In the genomic region with DNA sequence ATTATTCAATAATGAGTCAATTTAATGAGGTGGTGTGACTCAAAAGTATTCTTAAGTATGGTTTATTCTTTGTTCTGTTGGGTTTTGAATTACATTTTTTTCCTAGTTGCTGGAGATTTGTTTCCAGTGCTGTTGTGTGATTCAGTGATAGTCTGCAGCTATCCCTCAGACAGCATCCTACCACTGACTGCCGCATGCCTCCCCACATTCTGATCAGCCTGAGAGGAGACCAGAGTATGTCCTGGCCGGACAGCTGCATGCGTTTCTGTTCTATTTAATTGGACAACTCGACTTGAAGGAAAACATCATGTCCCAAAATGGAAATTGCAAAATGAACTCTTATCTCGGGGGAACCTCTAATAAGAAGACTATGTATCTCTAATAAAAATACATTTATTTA, we compare ENCODE assay signal across 23 mouse cellular contexts. TPM values are rescaled to one million over a fixed set of nuclear protein-coding genes. Genes with fewer than 3 reads are reported as not detected.
DNase-seq lines count a peak whose midpoint lies in the region; ATAC-seq and TF ChIP-seq lines count a peak whose summit lies in the region.
"Had no signal": no experiment of that assay in that cellular context is flagged by ENCODE, and none has a peak within 500 bp of the region (broad histone marks: within the 10 kb centered on the region; RNA-seq: fewer than 3 reads in every experiment).

No protein-coding gene starts in this region.

- H3K27ac ChIP-seq in MEL (ENCODE audit: control insufficient read depth, low read depth, low read length) = no peak overlapping the region; the same call in 1 of the 2 replicates

- H3K79me2 ChIP-seq in C2C12 (ENCODE audit: control insufficient read depth, insufficient read depth) (peaks cover 15% of the 10 kb centered on the region), MEL (ENCODE audit: control insufficient read depth, insufficient read depth, low read length, poor library complexity) (peaks cover 2% of the 10 kb centered on the region; the same call in 1 of the 2 replicates), myocyte (ENCODE audit: control insufficient read depth, insufficient read depth) (no peaks in the 10 kb centered on the region)

- peaks cover 3% of the 10 kb centered on the region for H3K79me3 ChIP-seq in C2C12 (ENCODE audit: low read depth)

- peak overlapping the region; percentile 62 for H3K4me2 ChIP-seq in myocyte (ENCODE audit: low read depth)

- no peak for TF ChIP-seq RAD21 in MEL (IDR thresholded peaks at IDR 0.05; ENCODE audit: low read depth, low read length)

- no peaks in the 10 kb centered on the region for H3K27me3 ChIP-seq in C2C12 (ENCODE audit: control insufficient read depth, insufficient read depth, insufficient read length)
- no peaks in the 10 kb centered on the region for H3K27me3 ChIP-seq in MEL (ENCODE audit: control insufficient read depth in 1 of 2, insufficient read depth in 2 of 2, low read length in 2 of 2)
- H3K27me3 ChIP-seq in myocyte (ENCODE audit: control insufficient read depth, insufficient read depth, insufficient read length) = no peaks in the 10 kb centered on the region
- H3K27me3 ChIP-seq: CH12.LX, Patski had no signal

- H3ac ChIP-seq in C2C12 (ENCODE audit: control insufficient read depth, insufficient read length, low read depth) (no peak overlapping the region), myocyte (ENCODE audit: control insufficient read depth, insufficient read length) (no peak overlapping the region)

- DNase-seq in MEL (ENCODE audit: low read depth, low spot score) = no peak
- no peak for DNase-seq in kidney, adult 11 months
- DNase-seq in kidney, postnatal 10 days = no peak
- DNase-seq: adrenal gland, adult 2 months; adrenal gland, adult 8-10 months; adrenal gland, postnatal 10 days; adrenal gland, postnatal 14 days; adrenal gland, postnatal 25 days; adrenal gland, postnatal 36 days; B cell, adult 2 months; cerebellum, adult 11 months; cerebellum, adult 11-12 months; cerebellum, adult 18-20 months; cerebellum, adult 2 months; cerebellum, adult 8-10 months had no signal

- no peak for ATAC-seq in erythroid progenitor cell, adult 5-6 weeks (replicated peaks; ENCODE audit: low FRiP score, poor library complexity, severe bottlenecking)
- ATAC-seq: activated CD4-positive, CD25-positive, alpha-beta regulatory T cell, adult 4 months; CD4-positive, CD25-positive, alpha-beta regulatory T cell, adult 4 months; Patski had no signal

- 0 out of 4 replicates have a peak, but pooled peaks of 1 of the 2 experiments have one; percentile 11 for TF ChIP-seq POLR2A in MEL (IDR thresholded peaks at IDR 0.05; ENCODE audit: control insufficient read depth in 1 of 2, insufficient read depth in 1 of 2, low read depth in 1 of 2, low read length in 2 of 2, poor library complexity in 1 of 2)
- TF ChIP-seq POLR2A in myocyte (IDR thresholded peaks at IDR 0.05; ENCODE audit: insufficient read length, low read depth) = peak; percentile 18

- no peaks in the 10 kb centered on the region for H3K9me3 ChIP-seq in MEL (replicated peaks; ENCODE audit: insufficient read depth, low read length)
- H3K9me3 ChIP-seq: G1E had no signal

- peaks cover 0 to 18% of the 10 kb centered on the region in 2 experiments; a peak in 2 of 4 replicates for H3K4me1 ChIP-seq in MEL (ENCODE audit: control insufficient read depth in 1 of 2, insufficient read depth in 2 of 2, low read length in 2 of 2)

- H3K4me3 ChIP-seq in C2C12 (ENCODE audit: insufficient read depth, poor library complexity, severe bottlenecking) (no peak overlapping the region), MEL (ENCODE audit: control insufficient read depth in 1 of 2, insufficient read depth in 1 of 2, low read depth in 2 of 2, low read length in 2 of 2) (no peak overlapping the region), myocyte (no peak overlapping the region)

- H3K36me3 ChIP-seq in C2C12 (ENCODE audit: control insufficient read depth, insufficient read depth) (peaks cover 47% of the 10 kb centered on the region), MEL (ENCODE audit: control insufficient read depth in 1 of 2, insufficient read depth in 2 of 2, low read length in 2 of 2) (peaks cover 16 to 21% of the 10 kb centered on the region in 2 experiments), myocyte (ENCODE audit: control insufficient read depth, insufficient read depth) (peaks cover 18% of the 10 kb centered on the region)

- no peak overlapping the region for H3K9ac ChIP-seq in MEL (ENCODE audit: control insufficient read depth, low read depth, low read length, poor library complexity, severe bottlenecking)

- TF ChIP-seq CTCF in C2C12 (IDR thresholded peaks at IDR 0.05; ENCODE audit: control insufficient read depth, insufficient read depth, insufficient read length) (no peak), MEL (IDR thresholded peaks at IDR 0.05 in 2 of 3, conservative IDR thresholded peaks at IDR 0.05 in 1 of 3; ENCODE audit: control insufficient read depth in 1 of 3, insufficient read depth in 1 of 3, low read depth in 2 of 3, low read length in 3 of 3, poor library complexity in 1 of 3, severe bottlenecking in 1 of 3) (no peak)

- no peak for TF ChIP-seq EP300 in MEL (IDR thresholded peaks at IDR 0.05; ENCODE audit: low read depth in 1 of 2, low read length in 2 of 2)

TF ChIP-seq in C2C12, 6 proteins besides CTCF, POLR2A, EP300 and RAD21 (continues in another document):
- TF ChIP-seq CEBPB (IDR thresholded peaks at IDR 0.05; ENCODE audit: low read depth) (no peak), MYOG (IDR thresholded peaks at IDR 0.05; ENCODE audit: control insufficient read depth, extremely low read depth, insufficient read length) (no peak), MYOD1 (IDR thresholded peaks at IDR 0.05; ENCODE audit: control insufficient read depth, insufficient read length, low read depth) (peak; percentile 91), USF1 (IDR thresholded peaks at IDR 0.05; ENCODE audit: low read depth) (no peak)

TF ChIP-seq in MEL, 35 proteins besides CTCF, POLR2A, EP300 and RAD21:
- TF ChIP-seq MYB (IDR thresholded peaks at IDR 0.05; ENCODE audit: low read depth, low read length) (no peak), ZC3H11A (IDR thresholded peaks at IDR 0.05; ENCODE audit: low read depth, low read length) (no peak), ZKSCAN1 (IDR thresholded peaks at IDR 0.05; ENCODE audit: low read depth, low read length) (no peak), POLR2AphosphoS2 (IDR thresholded peaks at IDR 0.05; ENCODE audit: low read length) (peak; percentile 7; the same call in 1 of the 2 replicates)
TF ChIP-seq in MEL: peak in this region for 1.

TF ChIP-seq in myocyte, 11 proteins besides CTCF, POLR2A, EP300 and RAD21 (continues in another document):
- TF ChIP-seq TCF3 (IDR thresholded peaks at IDR 0.05; ENCODE audit: insufficient read length, low read depth) = peak; percentile 50
- no peak for TF ChIP-seq REST (IDR thresholded peaks at IDR 0.05; ENCODE audit: insufficient read depth, insufficient read length)
- TF ChIP-seq CEBPB (IDR thresholded peaks at IDR 0.05; ENCODE audit: insufficient read depth, poor library complexity, severe bottlenecking) = no peak
- TF ChIP-seq SRF (IDR thresholded peaks at IDR 0.05; ENCODE audit: control insufficient read depth, insufficient read length, low read depth) = no peak
- no peak for TF ChIP-seq USF1 (IDR thresholded peaks at IDR 0.05; ENCODE audit: low read depth)
- TF ChIP-seq E2F4 (IDR thresholded peaks at IDR 0.05; ENCODE audit: insufficient read depth) = no peak
- no peak for TF ChIP-seq MAX (IDR thresholded peaks at IDR 0.05; ENCODE audit: low read depth)

RNA-seq across cellular contexts. Expression of a gene that starts 19.3 kb away (rescaled TPM):
- 66.3 TPM for polyA plus RNA-seq in C2C12 (2012; fragmentation: generic; extraction: Trizol)
- total RNA-seq in MEL (2012; rRNA removed) = 159 and 197 TPM in 2 replicates
- polyA plus RNA-seq in MEL (2012; ENCODE audit: insufficient read depth in 1 of 2, insufficient read length in 2 of 2, low read depth in 1 of 2, low replicate concordance in 2 of 2, missing spikeins in 1 of 2) = 100 to 1,000 TPM; 412 to 748 TPM
- 48.5 TPM for polyA plus RNA-seq in myocyte (2012; fragmentation: generic; extraction: Trizol)
- total RNA-seq in erythroid progenitor cell, adult 5-6 weeks (2015; ENCODE audit: low replicate concordance) = 153 and 197 TPM in 2 replicates
- 541 and 717 TPM in 2 replicates for total RNA-seq in erythroid progenitor cell, adult 5-6 weeks (2017; ENCODE audit: low replicate concordance)

RNA-seq across cellular contexts. Expression of a gene that starts 43.8 kb away (rescaled TPM):
- polyA plus RNA-seq in C2C12 (2012; fragmentation: generic; extraction: Trizol) (not detected), MEL (2012; ENCODE audit: insufficient read depth in 1 of 2, insufficient read length in 2 of 2, low read depth in 1 of 2, low replicate concordance in 2 of 2, missing spikeins in 1 of 2) (under 1 TPM in 1 of 2 experiments, not detected in 1; 0.38 TPM), myocyte (2012; fragmentation: generic; extraction: Trizol) (0.11 TPM)
- total RNA-seq in MEL (2012; rRNA removed) = 0.15 TPM in 1 of 2 replicates, not detected in the other
- total RNA-seq in erythroid progenitor cell, adult 5-6 weeks (2015; ENCODE audit: low replicate concordance) = not detected in 2 replicates
- not detected in 2 replicates for total RNA-seq in erythroid progenitor cell, adult 5-6 weeks (2017; ENCODE audit: low replicate concordance)
- polyA plus RNA-seq: activated CD4-positive, CD25-positive, alpha-beta regulatory T cell, adult 4 months; G1E had no signal

RNA-seq across cellular contexts. Expression of a gene that starts 47.5 kb away (rescaled TPM):
- polyA plus RNA-seq in C2C12 (2012; fragmentation: generic; extraction: Trizol) (103 TPM), MEL (2012; ENCODE audit: insufficient read depth in 1 of 2, insufficient read length in 2 of 2, low read depth in 1 of 2, low replicate concordance in 2 of 2, missing spikeins in 1 of 2) (10 to 100 TPM in 1 of 2 experiments, not detected in 1; 19.2 TPM), myocyte (2012; fragmentation: generic; extraction: Trizol) (107 TPM)
- total RNA-seq in MEL (2012; rRNA removed) = 4.2 and 6.4 TPM in 2 replicates
- 12.6 and 13.4 TPM in 2 replicates for total RNA-seq in erythroid progenitor cell, adult 5-6 weeks (2015; ENCODE audit: low replicate concordance)
- total RNA-seq in erythroid progenitor cell, adult 5-6 weeks (2017; ENCODE audit: low replicate concordance) = 8.6 and 18.6 TPM in 2 replicates

RNA-seq across cellular contexts. Expression of a gene that starts 54.6 kb away (rescaled TPM):
- polyA plus RNA-seq in C2C12 (2012; fragmentation: generic; extraction: Trizol) = 79.0 TPM
- 110 and 127 TPM in 2 replicates for total RNA-seq in MEL (2012; rRNA removed)
- polyA plus RNA-seq in MEL (2012; ENCODE audit: insufficient read depth in 1 of 2, insufficient read length in 2 of 2, low read depth in 1 of 2, low replicate concordance in 2 of 2, missing spikeins in 1 of 2) = 100 to 1,000 TPM in 1 of 2 experiments, not detected in 1; 170 TPM
- polyA plus RNA-seq in myocyte (2012; fragmentation: generic; extraction: Trizol) = 106 TPM
- total RNA-seq in erythroid progenitor cell, adult 5-6 weeks (2015; ENCODE audit: low replicate concordance) = 7.6 and 8.0 TPM in 2 replicates
- total RNA-seq in erythroid progenitor cell, adult 5-6 weeks (2017; ENCODE audit: low replicate concordance) = 9.6 and 14.6 TPM in 2 replicates

RNA-seq across cellular contexts. Expression of a gene that starts 56.5 kb away (rescaled TPM):
- polyA plus RNA-seq in C2C12 (2012; fragmentation: generic; extraction: Trizol) (8.7 TPM), MEL (2012; ENCODE audit: insufficient read depth in 1 of 2, insufficient read length in 2 of 2, low read depth in 1 of 2, low replicate concordance in 2 of 2, missing spikeins in 1 of 2) (10 to 100 TPM in 1 of 2 experiments, not detected in 1; 13.6 TPM), myocyte (2012; fragmentation: generic; extraction: Trizol) (11.3 TPM)
- 7.4 and 12.2 TPM in 2 replicates for total RNA-seq in MEL (2012; rRNA removed)
- total RNA-seq in erythroid progenitor cell, adult 5-6 weeks (2015; ENCODE audit: low replicate concordance) = 8.8 and 10.1 TPM in 2 replicates
- total RNA-seq in erythroid progenitor cell, adult 5-6 weeks (2017; ENCODE audit: low replicate concordance) = 5.8 and 26.0 TPM in 2 replicates
- polyA plus RNA-seq: G1E had no signal
